Mouse (Mus musculus): ENCODE data around the gene A930033H14Rik. TPM values are rescaled to one million over a fixed set of nuclear protein-coding genes. Genes with fewer than 3 reads are reported as not detected.

The A930033H14Rik gene
- polyA plus RNA-seq, 1 experiment from 2014 or later = 0.94 TPM

- peak overlapping the region; percentile 53 for H3K4me2 ChIP-seq
- no peak overlapping the region for H3K27ac ChIP-seq
- no peaks in the 10 kb centered on the region for H3K4me1 ChIP-seq
- no peak overlapping the region for H3K9ac ChIP-seq
- no peaks in the 10 kb centered on the region for H3K36me3 ChIP-seq (ENCODE audit: poor library complexity, severe bottlenecking)
- 24% methylated on average over 21 of the region's 21 CpGs for WGBS
- H3K9me3 ChIP-seq (replicated peaks) = no peaks in the 10 kb centered on the region
- ATAC-seq = peak; percentile 75
- peak overlapping the region; percentile 32 for H3K4me3 ChIP-seq
- no peaks in the 10 kb centered on the region for H3K27me3 ChIP-seq
Observed at GRCm38 (mm10) chr10:69185894-69186893, 26.7 kb downstream of the A930033H14Rik start.

GRCm38 (mm10) chr10:69185431-69185830 is 27.5 kb downstream of the A930033H14Rik start:
- H3K36me3 ChIP-seq (ENCODE audit: poor library complexity, severe bottlenecking) = no peaks in the 10 kb centered on the region
- no peaks in the 10 kb centered on the region for H3K4me1 ChIP-seq
- no peaks in the 10 kb centered on the region for H3K9me3 ChIP-seq (replicated peaks)
- no peak overlapping the region for H3K4me2 ChIP-seq
- no peak overlapping the region for H3K4me3 ChIP-seq
- no peak for ATAC-seq
- H3K27me3 ChIP-seq = no peaks in the 10 kb centered on the region
- no peak overlapping the region for H3K27ac ChIP-seq
- 79% methylated on average over 4 of the region's 4 CpGs for WGBS
- no peak overlapping the region for H3K9ac ChIP-seq

GRCm38 (mm10) chr10:69184903-69185302 is 28.0 kb downstream of the A930033H14Rik start:
- Histone ChIP-seq H3K27me3 (no peaks in the 10 kb centered on the region), H3K36me3 (ENCODE audit: poor library complexity, severe bottlenecking) (no peaks in the 10 kb centered on the region), H3K27ac (no peak overlapping the region), H3K4me1 (no peaks in the 10 kb centered on the region), H3K4me2 (no peak overlapping the region), H3K9me3 (replicated peaks) (no peaks in the 10 kb centered on the region), H3K4me3 (no peak overlapping the region), H3K9ac (no peak overlapping the region)
- 96% methylated on average over 4 of the region's 4 CpGs for WGBS
- no peak for ATAC-seq

DNA sequence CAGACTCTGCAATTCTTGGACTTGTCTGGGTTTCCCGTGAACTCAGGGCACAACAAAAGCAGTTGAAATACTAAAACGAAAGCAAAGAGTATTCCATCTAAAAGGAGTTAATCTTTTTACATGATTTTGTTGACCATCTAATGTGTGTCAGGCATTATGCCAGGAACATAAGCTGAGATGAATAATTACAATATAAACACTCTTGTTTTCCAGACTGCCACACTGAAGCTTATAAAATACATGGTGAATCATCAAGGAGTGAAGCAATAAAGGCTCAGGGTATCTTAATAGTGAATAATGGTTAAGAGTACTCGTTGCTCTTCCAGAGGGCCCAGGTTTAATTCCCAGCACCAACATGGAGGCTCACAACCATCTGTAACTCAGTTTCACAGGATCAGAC is 31.9 kb downstream of the A930033H14Rik start:
- Histone ChIP-seq H3K27me3 (no peaks in the 10 kb centered on the region), H3K9ac (no peak overlapping the region), H3K4me2 (no peak overlapping the region), H3K27ac (no peak overlapping the region), H3K36me3 (ENCODE audit: poor library complexity, severe bottlenecking) (no peaks in the 10 kb centered on the region), H3K4me3 (no peak overlapping the region), H3K4me1 (no peaks in the 10 kb centered on the region), H3K9me3 (replicated peaks) (0 out of 2 replicates have a peak, but pooled peaks cover 3% of the 10 kb centered on the region)
- ATAC-seq = no peak
- 82% methylated on average over 3 of the region's 3 CpGs for WGBS

- no peak overlapping the region for H3K4me2 ChIP-seq
- no peaks in the 10 kb centered on the region for H3K4me1 ChIP-seq
- H3K9ac ChIP-seq = no peak overlapping the region
- ATAC-seq = no peak
- no peak overlapping the region for H3K27ac ChIP-seq
- 0 out of 2 replicates have a peak, but pooled peaks cover 3% of the 10 kb centered on the region for H3K9me3 ChIP-seq (replicated peaks)
- H3K4me3 ChIP-seq = no peak overlapping the region
- no peaks in the 10 kb centered on the region for H3K27me3 ChIP-seq
- H3K36me3 ChIP-seq (ENCODE audit: poor library complexity, severe bottlenecking) = no peaks in the 10 kb centered on the region
- WGBS = 100% methylated on average over 1 of the region's 1 CpGs
Observed at GRCm38 (mm10) chr10:69179341-69179740, 33.6 kb downstream of the A930033H14Rik start.

DNA sequence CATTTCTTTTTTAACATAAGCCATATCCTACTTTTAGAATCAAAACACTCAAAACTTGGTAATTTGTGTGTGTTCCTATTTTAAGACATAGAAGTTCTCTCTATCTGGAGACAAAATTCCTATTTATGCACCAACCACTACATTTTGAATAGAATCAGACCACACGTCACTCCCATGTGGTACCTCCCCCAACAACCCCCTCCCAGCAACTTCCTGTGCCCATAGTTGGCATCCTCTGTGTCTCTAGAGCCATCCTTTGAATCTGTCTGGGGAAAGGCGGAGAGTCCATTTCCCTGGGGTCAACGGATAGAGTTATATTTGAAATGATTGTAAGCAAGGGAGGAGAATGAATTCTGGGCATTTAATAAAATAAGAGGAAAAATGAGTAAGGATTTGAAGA is 36.8 kb downstream of the A930033H14Rik start:
- no peak for ATAC-seq
- no peak overlapping the region for H3K27ac ChIP-seq
- H3K4me1 ChIP-seq = no peaks in the 10 kb centered on the region
- no peaks in the 10 kb centered on the region for H3K36me3 ChIP-seq (ENCODE audit: poor library complexity, severe bottlenecking)
- no peaks in the 10 kb centered on the region for H3K27me3 ChIP-seq
- no peak overlapping the region for H3K4me3 ChIP-seq
- no peak overlapping the region for H3K4me2 ChIP-seq
- 0 out of 2 replicates have a peak, but pooled peaks cover 3% of the 10 kb centered on the region for H3K9me3 ChIP-seq (replicated peaks)
- H3K9ac ChIP-seq = no peak overlapping the region
- WGBS = 74% methylated on average over 3 of the region's 3 CpGs

GRCm38 (mm10) chr10:69172412-69172811 is 40.5 kb downstream of the A930033H14Rik start:
- ATAC-seq = no peak
- no peak overlapping the region for H3K9ac ChIP-seq

DNA sequence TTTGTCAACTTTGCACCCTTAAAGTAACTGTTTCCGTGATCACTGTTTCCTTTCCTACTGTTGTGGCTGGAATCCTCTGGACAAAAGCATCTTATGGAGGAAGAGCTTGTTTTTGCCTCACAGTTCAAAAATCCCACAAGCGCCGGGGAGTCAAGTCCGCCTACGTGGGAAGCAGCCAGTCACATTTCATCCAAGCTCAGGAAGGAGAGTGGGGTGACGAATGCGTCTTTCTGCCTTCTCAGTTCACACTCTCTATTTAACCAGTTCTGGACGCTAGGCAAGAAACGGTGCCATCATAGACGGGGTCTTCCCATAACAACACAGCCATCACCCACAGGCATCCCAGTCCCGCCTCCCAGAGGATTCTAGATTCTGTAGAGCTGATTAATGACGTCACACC is 46.4 kb downstream of the A930033H14Rik start:
- 87% methylated on average over 12 of the region's 12 CpGs for WGBS
- H3K4me2 ChIP-seq = no peak overlapping the region
- no peaks in the 10 kb centered on the region for H3K27me3 ChIP-seq
- no peak for ATAC-seq
- no peak overlapping the region for H3K9ac ChIP-seq
- no peaks in the 10 kb centered on the region for H3K9me3 ChIP-seq (replicated peaks)
- H3K4me1 ChIP-seq = no peaks in the 10 kb centered on the region
- no peaks in the 10 kb centered on the region for H3K36me3 ChIP-seq (ENCODE audit: poor library complexity, severe bottlenecking)
- no peak overlapping the region for H3K4me3 ChIP-seq
- H3K27ac ChIP-seq = no peak overlapping the region

More at GRCm38 (mm10) chr10:69172412-69172811, 40.5 kb downstream of the A930033H14Rik start:
- Histone ChIP-seq H3K27ac (no peak overlapping the region), H3K4me1 (no peaks in the 10 kb centered on the region), H3K4me3 (no peak overlapping the region), H3K27me3 (no peaks in the 10 kb centered on the region), H3K36me3 (ENCODE audit: poor library complexity, severe bottlenecking) (no peaks in the 10 kb centered on the region), H3K9me3 (replicated peaks) (no peaks in the 10 kb centered on the region), H3K4me2 (no peak overlapping the region)
- 85% methylated on average over 3 of the region's 3 CpGs for WGBS

GRCm38 (mm10) chr10:69165847-69166246 is 47.1 kb downstream of the A930033H14Rik start:
- H3K4me3 ChIP-seq = no peak overlapping the region
- 94% methylated on average over 3 of the region's 3 CpGs for WGBS
- H3K36me3 ChIP-seq (ENCODE audit: poor library complexity, severe bottlenecking) = no peaks in the 10 kb centered on the region
- no peaks in the 10 kb centered on the region for H3K4me1 ChIP-seq
- ATAC-seq = no peak
- no peaks in the 10 kb centered on the region for H3K27me3 ChIP-seq
- no peak overlapping the region for H3K4me2 ChIP-seq
- no peak overlapping the region for H3K9ac ChIP-seq
- no peak overlapping the region for H3K27ac ChIP-seq
- H3K9me3 ChIP-seq (replicated peaks) = no peaks in the 10 kb centered on the region

DNA sequence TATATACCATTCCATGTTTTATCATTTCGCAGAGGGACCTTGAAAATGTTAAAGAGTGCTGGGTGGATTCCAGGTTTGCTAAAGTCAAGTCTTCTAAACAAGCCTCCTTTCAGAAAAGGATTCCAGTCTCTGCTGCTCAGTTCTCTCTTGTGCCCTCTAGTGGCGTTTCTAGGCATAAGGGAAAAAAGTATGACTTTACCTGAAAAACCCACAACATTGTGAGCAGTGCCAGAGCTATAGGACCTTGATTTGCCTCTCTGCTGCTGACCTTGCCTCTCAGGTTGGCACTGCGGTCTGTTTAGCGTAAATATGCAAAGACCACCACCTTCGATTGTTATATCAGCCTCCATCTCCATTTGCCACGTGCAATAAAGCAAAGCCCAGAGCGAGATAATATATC is 47.8 kb downstream of the A930033H14Rik start:
- Histone ChIP-seq H3K27me3 (no peaks in the 10 kb centered on the region), H3K4me1 (no peaks in the 10 kb centered on the region), H3K27ac (no peak overlapping the region), H3K9ac (no peak overlapping the region), H3K4me2 (no peak overlapping the region), H3K36me3 (ENCODE audit: poor library complexity, severe bottlenecking) (no peaks in the 10 kb centered on the region), H3K4me3 (no peak overlapping the region), H3K9me3 (replicated peaks) (no peaks in the 10 kb centered on the region)
- no peak for ATAC-seq
- 66% methylated on average over 7 of the region's 7 CpGs for WGBS

DNA sequence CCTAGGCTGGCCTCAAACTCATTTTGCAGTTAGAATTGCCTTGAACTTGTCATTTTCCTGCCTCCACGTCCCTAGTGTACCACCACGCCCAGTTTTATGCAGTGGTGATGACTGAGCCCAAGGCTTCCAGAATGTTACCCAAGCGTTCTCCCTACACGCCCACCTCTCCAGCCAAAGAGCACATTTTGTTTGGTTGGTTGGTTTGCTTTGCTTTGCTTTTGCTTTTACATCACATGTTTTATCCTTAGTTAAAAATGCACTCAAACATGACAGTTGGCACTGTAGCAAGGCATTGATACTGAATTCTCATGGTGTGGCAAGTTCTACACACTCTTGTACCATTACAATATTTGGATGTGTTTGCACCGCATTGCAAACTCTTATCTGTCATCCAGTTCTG is 49.7 kb downstream of the A930033H14Rik start:
- no peaks in the 10 kb centered on the region for H3K36me3 ChIP-seq (ENCODE audit: poor library complexity, severe bottlenecking)
- no peak overlapping the region for H3K27ac ChIP-seq
- no peaks in the 10 kb centered on the region for H3K9me3 ChIP-seq (replicated peaks)
- no peaks in the 10 kb centered on the region for H3K27me3 ChIP-seq
- WGBS = 87% methylated on average over 5 of the region's 5 CpGs
- H3K9ac ChIP-seq = no peak overlapping the region
- no peak for ATAC-seq
- H3K4me3 ChIP-seq = no peak overlapping the region
- no peak overlapping the region for H3K4me2 ChIP-seq
- no peaks in the 10 kb centered on the region for H3K4me1 ChIP-seq

GRCm38 (mm10) chr10:69162577-69162976 is 50.3 kb downstream of the A930033H14Rik start:
- H3K4me3 ChIP-seq = no peak overlapping the region
- no peaks in the 10 kb centered on the region for H3K9me3 ChIP-seq (replicated peaks)
- no peak overlapping the region for H3K4me2 ChIP-seq
- H3K27me3 ChIP-seq = no peaks in the 10 kb centered on the region
- H3K36me3 ChIP-seq (ENCODE audit: poor library complexity, severe bottlenecking) = no peaks in the 10 kb centered on the region
- ATAC-seq = no peak
- H3K9ac ChIP-seq = no peak overlapping the region
- H3K4me1 ChIP-seq = no peaks in the 10 kb centered on the region
- no peak overlapping the region for H3K27ac ChIP-seq
- 85% methylated on average over 5 of the region's 5 CpGs for WGBS
